8 mouse cellular contexts compared by ENCODE assay signal in the genomic region with DNA sequence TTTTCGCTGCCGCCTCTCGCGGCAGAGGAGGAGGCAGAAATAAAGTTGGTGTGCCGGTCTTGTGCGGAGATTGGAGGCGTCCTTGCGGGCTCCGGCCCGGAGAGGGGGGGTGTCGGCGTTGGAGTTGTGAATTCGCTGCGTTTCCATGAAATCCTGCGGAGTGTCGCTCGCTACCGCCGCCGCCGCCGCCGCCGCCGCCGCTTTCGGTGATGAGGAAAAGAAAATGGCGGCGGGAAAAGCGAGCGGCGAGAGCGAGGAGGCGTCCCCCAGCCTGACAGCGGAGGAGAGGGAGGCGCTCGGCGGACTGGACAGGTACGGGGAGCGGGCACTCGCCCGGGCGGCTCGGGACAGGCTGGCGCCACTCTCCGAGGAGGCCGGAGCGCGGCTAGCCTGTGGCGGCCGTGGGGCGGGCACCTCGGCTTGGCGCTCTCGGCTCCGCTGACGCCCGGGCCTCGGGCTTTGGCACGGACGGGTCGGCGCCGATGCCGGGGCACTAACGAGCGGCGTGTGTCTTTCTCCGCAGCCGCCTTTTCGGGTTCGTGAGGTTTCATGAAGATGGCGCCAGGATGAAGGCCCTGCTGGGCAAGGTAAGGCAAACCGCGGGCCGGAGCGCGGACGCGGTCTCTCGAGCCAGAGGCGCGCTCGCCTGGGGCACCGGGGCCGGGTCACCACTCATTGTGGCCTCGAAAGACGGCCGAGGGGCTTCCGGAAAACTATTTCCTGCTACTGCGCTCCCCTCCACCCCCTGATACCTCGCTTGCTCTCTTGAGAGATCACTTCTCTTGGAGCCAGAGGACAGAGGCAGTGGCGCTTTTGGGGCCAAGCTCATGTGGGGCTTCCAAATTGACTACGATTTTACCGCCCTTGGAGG. TPM values are rescaled to one million over a fixed set of nuclear protein-coding genes. Genes with fewer than 3 reads are reported as not detected.
DNase-seq lines count a peak whose midpoint lies in the region; ATAC-seq lines count a peak whose summit lies in the region.

No protein-coding gene starts in this region.

- H3K27me3 ChIP-seq in hindbrain, embryonic 13.5 days = no peaks in the 10 kb centered on the region

- ATAC-seq in hindbrain, embryonic 13.5 days (ENCODE audit: low FRiP score) = peak; percentile 30
- ATAC-seq in megakaryocyte, adult 5-6 weeks (ENCODE audit: poor library complexity, severe bottlenecking) = peak; percentile 15; the same call in 1 of the 2 replicates

- peak overlapping the region; percentile 72 for H3K4me2 ChIP-seq in hindbrain, embryonic 13.5 days

- DNase-seq in Muller cell, postnatal 12 days (ENCODE audit: inconsistent ontology term) = peak; percentile 79
- peak; percentile 69 for DNase-seq in cerebellum, adult 9-11 months
- DNase-seq in frontal cortex, postnatal 10 days (ENCODE audit: low spot score in 2 of 2) = peak; percentile 27 to 71
- DNase-seq in left cerebral cortex, adult 8-10 months (ENCODE audit: low spot score in 2 of 2) = peak; percentile 10 to 57
- DNase-seq in right cerebral cortex, postnatal 10 days (ENCODE audit: low spot score in 2 of 2) = peak; percentile 66 to 85
- peak; percentile 45 for DNase-seq in urinary bladder, postnatal 14 days (ENCODE audit: low spot score)

- WGBS in hindbrain, embryonic 13.5 days = under 1% methylated on average over 79 of the region's 95 CpGs

- peak overlapping the region; percentile 97 for H3K27ac ChIP-seq in hindbrain, embryonic 13.5 days

- peak overlapping the region; percentile 77 for H3K4me3 ChIP-seq in hindbrain, embryonic 13.5 days

- no peaks in the 10 kb centered on the region for H3K36me3 ChIP-seq in hindbrain, embryonic 13.5 days

- no peaks in the 10 kb centered on the region for H3K4me1 ChIP-seq in hindbrain, embryonic 13.5 days (replicated peaks)

- H3K9me3 ChIP-seq in hindbrain, embryonic 13.5 days = no peaks in the 10 kb centered on the region

- peak overlapping the region; percentile 89 for H3K9ac ChIP-seq in hindbrain, embryonic 13.5 days

RNA-seq across cellular contexts. Expression of a gene that starts 0.7 kb away (rescaled TPM):
- 20.0 and 20.2 TPM in 2 replicates for polyA plus RNA-seq in hindbrain, embryonic 13.5 days (2015; fragmentation: Nextera tagmentation; extraction: Ambion mirVana)
- total RNA-seq in left cerebral cortex, adult 8-10 months (2022) = 10 to 100 TPM; 43.9 to 64.7 (median 52.9) TPM
- 40.7 and 51.9 TPM in 2 replicates for total RNA-seq in megakaryocyte, adult 5-6 weeks (2015)
- 44.3 and 53.8 TPM in 2 replicates for total RNA-seq in megakaryocyte, adult 5-6 weeks (2017)

RNA-seq across cellular contexts. Expression of a gene that starts 17.4 kb away (rescaled TPM):
- polyA plus RNA-seq in hindbrain, embryonic 13.5 days (2015; fragmentation: Nextera tagmentation; extraction: Ambion mirVana) = not detected in 2 replicates
- total RNA-seq in left cerebral cortex, adult 8-10 months (2022) = not detected
- total RNA-seq in megakaryocyte, adult 5-6 weeks (2015) = not detected in 2 replicates
- total RNA-seq in megakaryocyte, adult 5-6 weeks (2017) = not detected in 2 replicates

Comparison
In these comparisons a context has a peak if more than half of its experiments do, and no peak if none do; other contexts are left out.
1. Peak in every context shown above with its lines: DNase-seq, ATAC-seq, H3K4me3 ChIP-seq and H3K27ac ChIP-seq.